Comparison of ENCODE assay signal across 15 mouse cellular contexts in genomic region chr11:7975845-7976244, GRCm38 (mm10).
A peak's percentile ranks its signal among the peaks of the same experiment; 100 is the strongest.
DNase-seq lines count a peak whose midpoint lies in the region; ATAC-seq and TF ChIP-seq lines count a peak whose summit lies in the region.
"Had no signal": no experiment of that assay in that cellular context is flagged by ENCODE, and none has a peak within 500 bp of the region (broad histone marks: within the 10 kb centered on the region; RNA-seq: fewer than 3 reads in every experiment).

No protein-coding gene starts in this region.

- H3K27me3 ChIP-seq in kidney, adult 2 months (replicated peaks; ENCODE audit: control insufficient read depth, insufficient read depth, low read length): no peaks in the 10 kb centered on the region
- no peaks in the 10 kb centered on the region for H3K27me3 ChIP-seq in forebrain, embryonic 14.5 days (replicated peaks; ENCODE audit: control insufficient read depth, insufficient read depth, low read length)

- peak; percentile 12 for DNase-seq in kidney, adult 2 months
- no peak for DNase-seq in kidney, adult 11 months
- DNase-seq in lung, postnatal 10 days: peak; percentile 38
- no peak for DNase-seq in lung, postnatal 14 days
- peak; percentile 41 for DNase-seq in forebrain, embryonic 14.5 days (ENCODE audit: low spot score)
- DNase-seq in kidney, postnatal 25 days: peak; percentile 9 to 37
- DNase-seq in right cerebral cortex, postnatal 4 days: no peak
- no peak for DNase-seq in left cerebral cortex, adult 8-10 months (ENCODE audit: low spot score in 2 of 2)
- DNase-seq: adrenal gland, postnatal 36 days; liver; right cerebral cortex, postnatal 25 days had no signal

- no peak overlapping the region for H3K4me3 ChIP-seq in kidney, adult 2 months (ENCODE audit: insufficient read depth, low read depth, low read length)
- H3K4me3 ChIP-seq in forebrain, embryonic 14.5 days (ENCODE audit: low read depth, low read length): no peak overlapping the region
- H3K4me3 ChIP-seq: layer of hippocampus, adult 2 months had no signal

- no peaks in the 10 kb centered on the region for H3K36me3 ChIP-seq in kidney, adult 2 months (ENCODE audit: control insufficient read depth, insufficient read depth, low read length)
- no peaks in the 10 kb centered on the region for H3K36me3 ChIP-seq in forebrain, embryonic 14.5 days (ENCODE audit: control insufficient read depth, insufficient read depth, low read length)
- H3K36me3 ChIP-seq: G1E had no signal

- TF ChIP-seq CTCF in kidney, adult 2 months (conservative IDR thresholded peaks at IDR 0.05; ENCODE audit: insufficient read depth, insufficient read length, low read depth, low read length): no peak

- H3K4me1 ChIP-seq in kidney, adult 2 months (ENCODE audit: control insufficient read depth, insufficient read depth, low read length): no peaks in the 10 kb centered on the region
- H3K4me1 ChIP-seq in forebrain, embryonic 14.5 days (ENCODE audit: control insufficient read depth, insufficient read depth, low read length): no peaks in the 10 kb centered on the region

- WGBS in kidney, adult 2 months: 56% methylated on average over 9 of the region's 9 CpGs
- 21% methylated on average over 9 of the region's 9 CpGs for WGBS in forebrain, embryonic 14.5 days

- no peaks in the 10 kb centered on the region for H3K9me3 ChIP-seq in forebrain, embryonic 14.5 days (replicated peaks; ENCODE audit: control insufficient read depth, low read length)
- H3K9me3 ChIP-seq: G1E had no signal

- peak; percentile 66; the same call in 1 of the 2 replicates for ATAC-seq in forebrain, embryonic 14.5 days
- ATAC-seq: activated CD4-positive, CD25-positive, alpha-beta regulatory T cell, adult 4 months; hindbrain, embryonic 16.5 days had no signal

- TF ChIP-seq POLR2A in kidney, adult 2 months (IDR thresholded peaks at IDR 0.05; ENCODE audit: low read depth, low read length): no peak

- H3K27ac ChIP-seq in kidney, adult 2 months (ENCODE audit: insufficient read depth, low read depth, low read length): no peak overlapping the region
- H3K27ac ChIP-seq in forebrain, embryonic 14.5 days (ENCODE audit: low read depth, low read length): no peak overlapping the region
- H3K27ac ChIP-seq: layer of hippocampus, adult 2 months had no signal

- no peak overlapping the region for H3K4me2 ChIP-seq in forebrain, embryonic 14.5 days (ENCODE audit: low read length)

- no peak overlapping the region for H3K9ac ChIP-seq in forebrain, embryonic 14.5 days (ENCODE audit: low read length)

Comparison
In these comparisons a context has a peak if more than half of its experiments do, and no peak if none do; other contexts are left out.
1. DNase-seq: peak in kidney, adult 2 months (single experiment), lung, postnatal 10 days (single experiment), forebrain, embryonic 14.5 days (single experiment) and kidney, postnatal 25 days (2 of 2); none in kidney, adult 11 months (single experiment), lung, postnatal 14 days (single experiment), right cerebral cortex, postnatal 4 days (single experiment) and left cerebral cortex, adult 8-10 months (0 of 2).